Mouse (Mus musculus) stomach, adult 2 months (tissue): Measurements from ENCODE around the gene Tapt1. TPM values are rescaled to one million over a fixed set of nuclear protein-coding genes. Genes with fewer than 3 reads are reported as not detected.

Experiments used
- polyA plus RNA-seq: library from polyadenylated mRNA; depleted of rRNA; stranded (reverse); fragments of >200 nt; gene quantifications from 2 replicates; pipeline ENCODE4 v1.2.3, GENCODE M21; 2012; rRNA removed

Tapt1 gene
- polyA plus RNA-seq = 8.7 and 11.0 TPM in 2 replicates

DNA sequence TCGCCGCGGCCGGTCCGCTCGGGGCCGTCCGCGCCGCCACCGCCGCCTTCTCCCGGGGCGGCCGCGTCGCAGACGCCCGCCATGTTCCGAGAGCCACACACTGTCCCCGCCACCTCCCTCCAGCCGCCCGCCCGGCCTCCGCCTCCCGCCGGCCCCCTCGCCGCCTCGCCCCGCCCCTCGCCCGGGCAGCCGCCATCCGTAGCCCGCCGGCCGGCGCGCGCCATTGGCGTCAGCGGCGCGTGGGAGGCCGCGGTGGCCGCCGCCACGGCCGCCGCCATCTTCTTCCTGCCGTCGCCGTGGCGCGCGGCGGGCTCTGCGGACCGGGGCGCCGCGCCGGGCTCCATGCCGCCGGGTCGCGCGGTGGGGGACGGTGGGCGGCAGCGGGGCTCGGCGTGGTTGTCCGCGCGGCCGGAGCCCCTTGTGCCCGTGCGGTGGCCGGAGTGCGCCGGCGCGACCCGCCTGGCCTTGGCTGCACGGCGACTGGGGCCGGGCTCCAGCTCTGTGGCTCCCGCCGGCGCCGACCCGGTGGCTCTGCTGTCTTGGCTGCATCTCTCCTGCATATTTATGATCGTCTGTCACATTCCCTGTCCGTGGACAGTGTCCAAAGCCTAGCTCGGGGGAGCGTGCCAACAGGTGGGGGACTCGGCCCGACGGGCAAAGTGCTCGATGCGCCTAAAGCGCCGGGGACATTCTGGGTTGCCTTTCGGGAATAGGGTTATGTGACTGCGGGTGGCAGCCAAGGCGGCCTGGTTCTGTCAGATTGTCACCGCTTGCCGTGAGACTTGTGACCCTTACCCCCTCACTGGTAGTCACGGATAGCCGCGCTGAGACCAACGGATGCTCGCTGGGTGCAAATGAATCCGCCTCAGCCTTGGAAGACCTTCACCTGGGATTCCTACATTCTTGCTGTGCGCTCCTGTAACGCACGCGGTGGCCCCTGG, at the start of gene Tapt1:
Tapt1 (minus strand) TSS at position 106 of the 941 bp plus-strand sequence.

Other genes starting within 250 kb of the Tapt1 start
- 21.4 and 28.6 TPM in 2 replicates for gene Fgfbp1, start 244.8 kb downstream of the Tapt1 start, polyA plus RNA-seq
- 4.3 and 5.5 TPM in 2 replicates for gene Prom1, start 124.6 kb downstream of the Tapt1 start, polyA plus RNA-seq